Mouse (Mus musculus): ENCODE measurements around the gene Lrrc4b.

GRCm38 (mm10) chr7:44442407-44442821 is 13.6 kb downstream of the Lrrc4b start:
- TF ChIP-seq CTCF (IDR thresholded peaks at IDR 0.05; ENCODE audit: control insufficient read depth, insufficient read depth, insufficient replicate concordance, low read depth, low read length) (no peak), POLR2A (IDR thresholded peaks at IDR 0.05; ENCODE audit: control insufficient read depth, low read depth, low read length) (no peak)

Measured in testis, adult 2 months (tissue).